Mouse (Mus musculus) CH12.LX (cell line): ENCODE data around the gene Ncdn.

ENCODE experiments used
- CHD2 ChIP-seq: IDR thresholded peaks from 2 replicates; pipeline ENCODE4 v1.6.1; 2011; ENCODE audit warnings: low read length, improper control_type of control experiment
- CTCF ChIP-seq, 2 experiments: IDR thresholded peaks in 1 of 2; conservative IDR thresholded peaks in 1 of 2; 2 replicates each; pipeline ENCODE4 v1.5.1; 2011 to 2012; ENCODE audit warnings: low read depth in 2 of 2, low read length in 2 of 2, improper control_type of control experiment in 1 of 2, inconsistent platforms in 1 of 2, mild to moderate bottlenecking in 1 of 2, moderate library complexity in 1 of 2
- ELF1 ChIP-seq: IDR thresholded peaks from 2 replicates; pipeline ENCODE4 v1.6.1; 2014; ENCODE audit warnings: low read depth, mild to moderate bottlenecking, inconsistent platforms, low read length, improper control_type of control experiment
- GABPA ChIP-seq: IDR thresholded peaks from 2 replicates; pipeline ENCODE4 v1.6.1; 2012; ENCODE audit warnings: low read depth, low read length, improper control_type of control experiment, inconsistent platforms; ENCODE audit not compliant: insufficient replicate concordance
- HCFC1 ChIP-seq: IDR thresholded peaks from 2 replicates; pipeline ENCODE4 v1.6.1; 2012; ENCODE audit warnings: low read depth, mild to moderate bottlenecking, inconsistent platforms, low read length, improper control_type of control experiment
- KAT2A ChIP-seq: IDR thresholded peaks from 2 replicates; pipeline ENCODE4 v1.6.1; 2012; ENCODE audit warnings: low read length, improper control_type of control experiment, inconsistent platforms; ENCODE audit not compliant: insufficient replicate concordance
- MAFK ChIP-seq: IDR thresholded peaks from 2 replicates; pipeline ENCODE4 v1.6.1; 2011; ENCODE audit warnings: low read length, improper control_type of control experiment; ENCODE audit not compliant: insufficient replicate concordance
- RCOR1 ChIP-seq: conservative IDR thresholded peaks from 2 replicates; pipeline ENCODE4 v1.6.1; 2012; ENCODE audit warnings: low read depth, mild to moderate bottlenecking, inconsistent platforms, low read length, improper control_type of control experiment
- UBTF ChIP-seq: IDR thresholded peaks from 2 replicates; pipeline ENCODE4 v1.6.1; 2012; ENCODE audit warnings: low read depth, mild to moderate bottlenecking, inconsistent platforms, low read length, improper control_type of control experiment, moderate library complexity
- USF1 ChIP-seq: IDR thresholded peaks from 2 replicates; pipeline ENCODE4 v1.6.1; 2014; ENCODE audit warnings: low read depth, mild to moderate bottlenecking, inconsistent platforms, low read length, improper control_type of control experiment

DNA sequence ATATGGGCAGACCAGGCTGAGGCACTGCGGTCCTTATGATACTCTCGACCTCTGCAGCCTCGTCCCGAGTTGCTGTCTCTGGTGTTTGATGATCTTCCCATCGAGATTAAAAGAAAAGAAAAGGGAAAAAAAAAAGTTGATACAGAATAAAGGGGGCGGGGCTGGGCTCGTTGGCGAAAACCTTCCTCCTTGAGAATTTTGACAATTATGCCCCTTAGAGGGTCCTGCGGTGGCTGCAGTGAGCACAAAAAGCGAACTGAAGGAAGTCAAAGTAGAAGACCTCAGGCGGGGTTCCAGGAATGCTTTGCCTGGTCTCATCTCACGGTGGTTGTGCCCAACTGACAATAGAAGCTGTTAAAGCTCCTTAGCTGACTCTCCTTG is 983 bp upstream of the Ncdn start:
- no peak for TF ChIP-seq CTCF (conservative IDR thresholded peaks at IDR 0.05 in 1 of 2, IDR thresholded peaks at IDR 0.05 in 1 of 2; ENCODE audit: low read depth in 2 of 2, low read length in 2 of 2)
- TF ChIP-seq CHD2, result no peak
- TF ChIP-seq RCOR1, result no peak
- TF ChIP-seq KAT2A, result no peak
- TF ChIP-seq MAFK, result no peak
- no peak for TF ChIP-seq USF1
- TF ChIP-seq HCFC1, result no peak
- TF ChIP-seq GABPA, result no peak
- no peak for TF ChIP-seq ELF1
- TF ChIP-seq UBTF, result no peak
